In the genomic region with DNA sequence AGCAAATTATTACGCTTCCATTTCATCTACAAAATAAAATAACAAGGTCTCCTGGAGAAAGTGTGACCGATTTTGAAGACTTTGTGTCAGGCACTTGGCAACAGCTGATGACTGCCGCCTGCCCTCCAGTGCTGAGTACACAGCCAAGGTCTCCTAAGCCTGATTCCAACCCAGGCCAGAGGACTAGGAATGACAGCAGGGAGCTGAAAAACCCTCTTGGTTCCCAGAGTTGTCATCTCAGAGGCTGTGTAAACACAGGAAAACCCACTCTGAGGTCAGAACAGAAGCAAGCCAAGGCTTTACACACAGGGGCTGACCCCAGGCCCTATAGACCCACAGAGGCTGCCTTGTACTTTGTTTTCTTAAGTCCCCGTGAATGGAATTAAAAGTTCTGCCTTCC, we compare ENCODE assay signal across 9 mouse cellular contexts. TPM values are rescaled to one million over a fixed set of nuclear protein-coding genes. Genes with fewer than 3 reads are reported as not detected.
DNase-seq lines count a peak whose midpoint lies in the region; ATAC-seq lines count a peak whose summit lies in the region.
"Had no signal": no experiment of that assay in that cellular context is flagged by ENCODE, and none has a peak within 500 bp of the region (broad histone marks: within the 10 kb centered on the region; RNA-seq: fewer than 3 reads in every experiment).

No protein-coding gene starts in this region.

- no peak overlapping the region for H3K4me3 ChIP-seq in hindbrain, embryonic 14.5 days (replicated peaks; ENCODE audit: low read length)
- no peak overlapping the region for H3K4me3 ChIP-seq in hindbrain, embryonic 13.5 days
- no peak overlapping the region for H3K4me3 ChIP-seq in midbrain, embryonic 11.5 days (ENCODE audit: low read depth, low read length)
- H3K4me3 ChIP-seq in midbrain, embryonic 16.5 days (ENCODE audit: low read depth, low read length), result no peak overlapping the region
- no peak overlapping the region for H3K4me3 ChIP-seq in embryonic facial prominence, embryonic 15.5 days (replicated peaks)

- H3K27me3 ChIP-seq in hindbrain, embryonic 14.5 days (ENCODE audit: control insufficient read depth, insufficient read depth, low read length), result no peaks in the 10 kb centered on the region
- no peaks in the 10 kb centered on the region for H3K27me3 ChIP-seq in hindbrain, embryonic 13.5 days
- H3K27me3 ChIP-seq in midbrain, embryonic 11.5 days (ENCODE audit: control insufficient read depth, insufficient read depth, low read length), result no peaks in the 10 kb centered on the region
- H3K27me3 ChIP-seq in midbrain, embryonic 16.5 days (ENCODE audit: control insufficient read depth, insufficient read depth, low read depth, low read length), result no peaks in the 10 kb centered on the region
- no peaks in the 10 kb centered on the region for H3K27me3 ChIP-seq in embryonic facial prominence, embryonic 15.5 days

- WGBS in hindbrain, embryonic 14.5 days, result 56% methylated on average over 4 of the region's 4 CpGs
- 55% methylated on average over 4 of the region's 4 CpGs for WGBS in hindbrain, embryonic 13.5 days
- 39% methylated on average over 4 of the region's 4 CpGs for WGBS in midbrain, embryonic 11.5 days
- WGBS in midbrain, embryonic 16.5 days, result 40% methylated on average over 4 of the region's 4 CpGs
- WGBS in embryonic facial prominence, embryonic 15.5 days, result 55% methylated on average over 4 of the region's 4 CpGs

- no peaks in the 10 kb centered on the region for H3K9me3 ChIP-seq in hindbrain, embryonic 14.5 days (ENCODE audit: control insufficient read depth, low read length)
- H3K9me3 ChIP-seq in hindbrain, embryonic 13.5 days, result no peaks in the 10 kb centered on the region
- no peaks in the 10 kb centered on the region for H3K9me3 ChIP-seq in midbrain, embryonic 11.5 days (ENCODE audit: control insufficient read depth, low read length)
- H3K9me3 ChIP-seq in midbrain, embryonic 16.5 days (replicated peaks; ENCODE audit: control insufficient read depth, low read length, poor library complexity, severe bottlenecking), result no peaks in the 10 kb centered on the region
- H3K9me3 ChIP-seq in embryonic facial prominence, embryonic 15.5 days (replicated peaks), result no peaks in the 10 kb centered on the region

- H3K4me2 ChIP-seq in hindbrain, embryonic 14.5 days (replicated peaks), result no peak overlapping the region
- no peak overlapping the region for H3K4me2 ChIP-seq in hindbrain, embryonic 13.5 days
- no peak overlapping the region for H3K4me2 ChIP-seq in midbrain, embryonic 11.5 days
- no peak overlapping the region for H3K4me2 ChIP-seq in midbrain, embryonic 16.5 days (ENCODE audit: low read length)
- no peak overlapping the region for H3K4me2 ChIP-seq in embryonic facial prominence, embryonic 15.5 days (replicated peaks)

- DNase-seq in hindbrain, embryonic 14.5 days (ENCODE audit: low spot score), result no peak
- DNase-seq in midbrain, embryonic 11.5 days (ENCODE audit: low spot score, missing footprints), result no peak
- DNase-seq in right cerebral cortex, postnatal 10 days (ENCODE audit: low spot score in 2 of 2), result no peak
- DNase-seq in frontal cortex, postnatal 10 days (ENCODE audit: low spot score in 2 of 2), result no peak
- DNase-seq: kidney, adult 8-10 months; right cerebral cortex, adult 18-20 months had no signal

- H3K4me1 ChIP-seq in hindbrain, embryonic 14.5 days (replicated peaks; ENCODE audit: control insufficient read depth, insufficient read depth, low read length), result peaks cover 14% of the 10 kb centered on the region
- peaks cover 18% of the 10 kb centered on the region for H3K4me1 ChIP-seq in hindbrain, embryonic 13.5 days (replicated peaks)
- peaks cover 22% of the 10 kb centered on the region for H3K4me1 ChIP-seq in midbrain, embryonic 11.5 days (ENCODE audit: control insufficient read depth, insufficient read depth, low read length)
- H3K4me1 ChIP-seq in midbrain, embryonic 16.5 days (ENCODE audit: control insufficient read depth, insufficient read depth, low read length), result peaks cover 10% of the 10 kb centered on the region
- peaks cover 21% of the 10 kb centered on the region for H3K4me1 ChIP-seq in embryonic facial prominence, embryonic 15.5 days

- no peak for ATAC-seq in hindbrain, embryonic 14.5 days (ENCODE audit: low FRiP score)
- ATAC-seq in hindbrain, embryonic 13.5 days (ENCODE audit: low FRiP score), result no peak
- peak; percentile 62; the same call in 1 of the 2 replicates for ATAC-seq in midbrain, embryonic 11.5 days (ENCODE audit: low FRiP score)
- no peak for ATAC-seq in midbrain, embryonic 16.5 days
- no peak for ATAC-seq in embryonic facial prominence, embryonic 15.5 days (ENCODE audit: insufficient number of reproducible peaks, low FRiP score, low TSS enrichment, low read depth)

- H3K9ac ChIP-seq in hindbrain, embryonic 14.5 days, result no peak overlapping the region
- H3K9ac ChIP-seq in hindbrain, embryonic 13.5 days, result no peak overlapping the region
- H3K9ac ChIP-seq in midbrain, embryonic 11.5 days (ENCODE audit: low read length), result no peak overlapping the region
- H3K9ac ChIP-seq in midbrain, embryonic 16.5 days (ENCODE audit: low read depth, low read length), result no peak overlapping the region
- H3K9ac ChIP-seq in embryonic facial prominence, embryonic 15.5 days, result no peak overlapping the region

- H3K27ac ChIP-seq in hindbrain, embryonic 14.5 days, result 0 out of 2 replicates have a peak overlapping the region, but pooled peaks have one; percentile 7
- no peak overlapping the region for H3K27ac ChIP-seq in hindbrain, embryonic 13.5 days
- H3K27ac ChIP-seq in midbrain, embryonic 11.5 days (ENCODE audit: low read depth, low read length), result no peak overlapping the region
- H3K27ac ChIP-seq in midbrain, embryonic 16.5 days (ENCODE audit: low read length), result no peak overlapping the region
- peak overlapping the region; percentile 35; the same call in 1 of the 2 replicates for H3K27ac ChIP-seq in embryonic facial prominence, embryonic 15.5 days (replicated peaks)

- no peaks in the 10 kb centered on the region for H3K36me3 ChIP-seq in hindbrain, embryonic 14.5 days (replicated peaks; ENCODE audit: control insufficient read depth, insufficient read depth)
- no peaks in the 10 kb centered on the region for H3K36me3 ChIP-seq in hindbrain, embryonic 13.5 days
- no peaks in the 10 kb centered on the region for H3K36me3 ChIP-seq in midbrain, embryonic 11.5 days (ENCODE audit: control insufficient read depth, insufficient read depth, low read length)
- no peaks in the 10 kb centered on the region for H3K36me3 ChIP-seq in midbrain, embryonic 16.5 days (ENCODE audit: control insufficient read depth, insufficient read depth, low read length)
- no peaks in the 10 kb centered on the region for H3K36me3 ChIP-seq in embryonic facial prominence, embryonic 15.5 days

RNA-seq across cellular contexts. Expression of a gene that starts 35.1 kb away (rescaled TPM):
- polyA plus RNA-seq in hindbrain, embryonic 14.5 days (2014; fragmentation: Nextera tagmentation; extraction: Ambion mirVana), result 15.8 TPM in 2 replicates
- 11.7 and 12.4 TPM in 2 replicates for polyA plus RNA-seq in hindbrain, embryonic 13.5 days (2015; fragmentation: Nextera tagmentation; extraction: Ambion mirVana)
- polyA plus RNA-seq in midbrain, embryonic 11.5 days (2014; fragmentation: Nextera tagmentation; extraction: Ambion mirVana), result 23.2 and 24.2 TPM in 2 replicates
- polyA plus RNA-seq in midbrain, embryonic 16.5 days (2015; fragmentation: Nextera tagmentation; extraction: Ambion mirVana), result 8.9 and 11.3 TPM in 2 replicates
- 24.0 and 25.3 TPM in 2 replicates for polyA plus RNA-seq in embryonic facial prominence, embryonic 15.5 days (2015; fragmentation: Nextera tagmentation; extraction: Ambion mirVana)

Comparison
In these comparisons a context has a peak if more than half of its experiments do, and no peak if none do; other contexts are left out.
1. H3K27ac ChIP-seq: peak in hindbrain, embryonic 14.5 days (single experiment) and embryonic facial prominence, embryonic 15.5 days (single experiment); none in hindbrain, embryonic 13.5 days (single experiment), midbrain, embryonic 11.5 days (single experiment) and midbrain, embryonic 16.5 days (single experiment).